Mouse (Mus musculus): Measurements from ENCODE around the gene Acrbp. TPM values are rescaled to one million over a fixed set of nuclear protein-coding genes. Genes with fewer than 3 reads are reported as not detected.
"Not testable (repeated sequence)": the region's sequence is repeated elsewhere in the genome, so short reads cannot be mapped to it uniquely, and the experiment has no call there.

Gene Acrbp
- polyA plus RNA-seq, 1 experiment from 2014 or later = 15.4 TPM

GRCm38 (mm10) chr6:125039533-125040153 is 9.8 kb upstream of the Acrbp start, which contains the start of gene Ing4:
Gene Ing4 (plus strand): TSS chr6:125039760.
- Histone ChIP-seq H3K4me2 (peak within 1 kb of the TSS; percentile 63), H3K36me3 (peaks cover 61% of the 10 kb centered on the region), H3K4me3 (replicated peaks) (peak within 1 kb of the TSS; percentile 78), H3K27ac (peak within 1 kb of the TSS; percentile 91), H3K9ac (peak within 1 kb of the TSS; percentile 74), H3K9me3 (replicated peaks) (no peaks in the 10 kb centered on the region), H3K4me1 (peaks cover 16% of the 10 kb centered on the region; the same call in 1 of the 2 replicates), H3K27me3 (no peaks in the 10 kb centered on the region)
- peak; percentile 96 for ATAC-seq (replicated peaks; ENCODE audit: low FRiP score)
- under 1% methylated on average over 26 of the region's 26 CpGs for WGBS

- ATAC-seq (replicated peaks; ENCODE audit: low FRiP score) = no peak
- Histone ChIP-seq H3K36me3 (peaks cover 61% of the 10 kb centered on the region), H3K4me2 (peak overlapping the region; percentile 63), H3K27me3 (no peaks in the 10 kb centered on the region), H3K9me3 (replicated peaks) (no peaks in the 10 kb centered on the region), H3K27ac (peak overlapping the region; percentile 82), H3K4me3 (replicated peaks) (peak overlapping the region; percentile 78), H3K4me1 (peaks cover 16% of the 10 kb centered on the region; the same call in 1 of the 2 replicates), H3K9ac (peak overlapping the region; percentile 74)
- WGBS = 16% methylated on average over 7 of the region's 7 CpGs
These were observed 9.3 kb upstream of the Acrbp start for GRCm38 (mm10) chr6:125040221-125040620.

GRCm38 (mm10) chr6:125041047-125041446 is 8.4 kb upstream of the Acrbp start:
- Histone ChIP-seq H3K4me3 (replicated peaks) (peak overlapping the region; percentile 78; the same call in 1 of the 2 replicates), H3K4me2 (0 out of 2 replicates have a peak overlapping the region, but pooled peaks have one; percentile 63), H3K27ac (no peak overlapping the region), H3K27me3 (no peaks in the 10 kb centered on the region), H3K9ac (no peak overlapping the region), H3K4me1 (peaks cover 16% of the 10 kb centered on the region; the same call in 1 of the 2 replicates), H3K9me3 (replicated peaks) (no peaks in the 10 kb centered on the region), H3K36me3 (peaks cover 60% of the 10 kb centered on the region)
- ATAC-seq (replicated peaks; ENCODE audit: low FRiP score) = no peak
- WGBS = 84% methylated on average over 7 of the region's 7 CpGs

GRCm38 (mm10) chr6:125042081-125042480 is 7.4 kb upstream of the Acrbp start:
- H3K9me3 ChIP-seq (replicated peaks) = no peaks in the 10 kb centered on the region
- no peak overlapping the region for H3K27ac ChIP-seq
- no peak overlapping the region for H3K4me3 ChIP-seq (replicated peaks)
- WGBS = 90% methylated on average over 7 of the region's 7 CpGs
- H3K9ac ChIP-seq = no peak overlapping the region
- ATAC-seq (replicated peaks; ENCODE audit: low FRiP score) = no peak
- H3K4me1 ChIP-seq = peaks cover 16% of the 10 kb centered on the region; the same call in 1 of the 2 replicates
- H3K36me3 ChIP-seq = peaks cover 60% of the 10 kb centered on the region
- H3K27me3 ChIP-seq = no peaks in the 10 kb centered on the region
- H3K4me2 ChIP-seq = no peak overlapping the region

- 41% methylated on average over 5 of the region's 5 CpGs for WGBS
- H3K36me3 ChIP-seq = peaks cover 88% of the 10 kb centered on the region
- H3K4me3 ChIP-seq (replicated peaks) = no peak overlapping the region
- ATAC-seq (replicated peaks; ENCODE audit: low FRiP score) = peak; percentile 48
- H3K27me3 ChIP-seq = no peaks in the 10 kb centered on the region
- H3K4me2 ChIP-seq = no peak overlapping the region
- no peak overlapping the region for H3K27ac ChIP-seq
- H3K4me1 ChIP-seq = no peaks in the 10 kb centered on the region
- no peak overlapping the region for H3K9ac ChIP-seq
- H3K9me3 ChIP-seq (replicated peaks) = no peaks in the 10 kb centered on the region
These were observed 2.8 kb upstream of the Acrbp start for GRCm38 (mm10) chr6:125046691-125047090.

GRCm38 (mm10) chr6:125051237-125051636 is 1.7 kb downstream of the Acrbp start:
- Histone ChIP-seq H3K9ac (no peak overlapping the region), H3K4me2 (no peak overlapping the region), H3K27ac (no peak overlapping the region), H3K27me3 (no peaks in the 10 kb centered on the region), H3K4me3 (replicated peaks) (no peak overlapping the region), H3K36me3 (peaks cover 88% of the 10 kb centered on the region), H3K4me1 (no peaks in the 10 kb centered on the region), H3K9me3 (replicated peaks) (no peaks in the 10 kb centered on the region)
- 69% methylated on average over 5 of the region's 5 CpGs for WGBS
- ATAC-seq (replicated peaks; ENCODE audit: low FRiP score) = no peak

- no peak overlapping the region for H3K4me3 ChIP-seq (replicated peaks)
- peaks cover 12% of the 10 kb centered on the region for H3K4me1 ChIP-seq
- no peaks in the 10 kb centered on the region for H3K36me3 ChIP-seq
- H3K9me3 ChIP-seq (replicated peaks) = no peaks in the 10 kb centered on the region
- WGBS = 15% methylated on average over 6 of the region's 6 CpGs
- H3K4me2 ChIP-seq = no peak overlapping the region
- H3K9ac ChIP-seq = no peak overlapping the region
- peak; percentile 87 for ATAC-seq (replicated peaks; ENCODE audit: low FRiP score)
- no peak overlapping the region for H3K27ac ChIP-seq
- no peaks in the 10 kb centered on the region for H3K27me3 ChIP-seq
These were observed 12.0 kb downstream of the Acrbp start for GRCm38 (mm10) chr6:125061493-125061892.

- H3K9ac ChIP-seq = no peak overlapping the region
- no peaks in the 10 kb centered on the region for H3K36me3 ChIP-seq
- no peak for ATAC-seq (replicated peaks; ENCODE audit: low FRiP score)
These were observed 13.0 kb downstream of the Acrbp start for GRCm38 (mm10) chr6:125062511-125062910.

GRCm38 (mm10) chr6:125063906-125064305 is 14.4 kb downstream of the Acrbp start:
- H3K27me3 ChIP-seq = no peaks in the 10 kb centered on the region
- no peaks in the 10 kb centered on the region for H3K36me3 ChIP-seq
- ATAC-seq (replicated peaks; ENCODE audit: low FRiP score) = no peak
- no peak overlapping the region for H3K9ac ChIP-seq
- no peak overlapping the region for H3K4me3 ChIP-seq (replicated peaks)
- 84% methylated on average over 6 of the region's 6 CpGs for WGBS
- H3K9me3 ChIP-seq (replicated peaks) = no peaks in the 10 kb centered on the region
- no peak overlapping the region for H3K4me2 ChIP-seq
- H3K4me1 ChIP-seq = peaks cover 12% of the 10 kb centered on the region
- no peak overlapping the region for H3K27ac ChIP-seq

More at GRCm38 (mm10) chr6:125062511-125062910, 13.0 kb downstream of the Acrbp start:
- Histone ChIP-seq H3K27me3 (no peaks in the 10 kb centered on the region), H3K27ac (no peak overlapping the region), H3K4me2 (no peak overlapping the region), H3K9me3 (replicated peaks) (no peaks in the 10 kb centered on the region), H3K4me3 (replicated peaks) (no peak overlapping the region), H3K4me1 (peaks cover 12% of the 10 kb centered on the region)
- WGBS = 78% methylated on average over 5 of the region's 5 CpGs

- H3K4me3 ChIP-seq (replicated peaks); H3K27ac ChIP-seq: not testable (repeated sequence)
- 100% methylated on average over 1 of the region's 1 CpGs for WGBS
These were observed 15.7 kb downstream of the Acrbp start for GRCm38 (mm10) chr6:125065223-125065622.

GRCm38 (mm10) chr6:125067571-125067995 is 18.1 kb downstream of the Acrbp start, which contains the start of gene Lpar5:
Gene Lpar5 (plus strand): TSS chr6:125067920.
- 43% methylated on average over 8 of the region's 8 CpGs for WGBS
- Histone ChIP-seq H3K27me3 (no peaks in the 10 kb centered on the region), H3K9me3 (replicated peaks) (no peaks in the 10 kb centered on the region), H3K4me1 (0 out of 2 replicates have a peak, but pooled peaks cover 4% of the 10 kb centered on the region), H3K4me2 (no peak within 1 kb of the TSS), H3K4me3 (replicated peaks) (no peak within 1 kb of the TSS), H3K36me3 (no peaks in the 10 kb centered on the region), H3K27ac (no peak within 1 kb of the TSS), H3K9ac (no peak within 1 kb of the TSS)
- no peak for ATAC-seq (replicated peaks; ENCODE audit: low FRiP score)

More at GRCm38 (mm10) chr6:125065223-125065622, 15.7 kb downstream of the Acrbp start:
- peaks cover 12% of the 10 kb centered on the region for H3K4me1 ChIP-seq
- not testable (repeated sequence) for H3K27me3 ChIP-seq; H3K9ac ChIP-seq; H3K36me3 ChIP-seq; ATAC-seq (replicated peaks; ENCODE audit: low FRiP score); H3K9me3 ChIP-seq (replicated peaks); H3K4me2 ChIP-seq

GRCm38 (mm10) chr6:125071170-125071895 is 21.8 kb downstream of the Acrbp start:
- no peaks in the 10 kb centered on the region for H3K27me3 ChIP-seq
- peak; percentile 52 for ATAC-seq (replicated peaks; ENCODE audit: low FRiP score)
- H3K9ac ChIP-seq = no peak overlapping the region
- H3K4me3 ChIP-seq (replicated peaks) = no peak overlapping the region
- H3K4me1 ChIP-seq = 0 out of 2 replicates have a peak, but pooled peaks cover 4% of the 10 kb centered on the region
- WGBS = 81% methylated on average over 18 of the region's 18 CpGs
- H3K9me3 ChIP-seq (replicated peaks) = no peaks in the 10 kb centered on the region
- no peaks in the 10 kb centered on the region for H3K36me3 ChIP-seq
- peak overlapping the region; percentile 70 for H3K27ac ChIP-seq
- no peak overlapping the region for H3K4me2 ChIP-seq
